Mouse (Mus musculus) hindbrain, embryonic 13.5 days (tissue): Measurements from ENCODE around the gene Pla2g12a. TPM values are rescaled to one million over a fixed set of nuclear protein-coding genes. Genes with fewer than 3 reads are reported as not detected.
A peak's percentile ranks its signal among the peaks of the same experiment; 100 is the strongest.

Experiments
- ATAC-seq: fragments of 200-750 bp; cut with Nextera tagmentation; 2 replicates; pipeline ENCODE4 v1.8.0; 2017; ENCODE audit warnings: moderate TSS enrichment; ENCODE audit not compliant: low FRiP score
- H3K27ac ChIP-seq: fragments of 300-500 bp; sonication (generic); 2 replicates; pipeline ENCODE4 v1.5.1; 2015; ENCODE audit warnings: inconsistent platforms, mild to moderate bottlenecking, moderate library complexity
- H3K27me3 ChIP-seq: fragments of 300-500 bp; sonication (generic); 2 replicates; pipeline ENCODE4 v1.6.1; 2015; ENCODE audit warnings: mild to moderate bottlenecking, inconsistent platforms
- H3K36me3 ChIP-seq: fragments of 300-500 bp; sonication (generic); 2 replicates; pipeline ENCODE4 v1.6.1; 2015; ENCODE audit warnings: mild to moderate bottlenecking, inconsistent platforms
- H3K4me1 ChIP-seq: fragments of 300-500 bp; sonication (generic); replicated peaks from 2 replicates; pipeline ENCODE4 v1.6.1; 2015; ENCODE audit warnings: inconsistent platforms
- H3K4me2 ChIP-seq: fragments of 300-500 bp; sonication (generic); 2 replicates; pipeline ENCODE4 v1.6.1; 2015; ENCODE audit warnings: inconsistent platforms, mild to moderate bottlenecking, moderate library complexity
- H3K4me3 ChIP-seq: fragments of 300-500 bp; sonication (generic); 2 replicates; pipeline ENCODE4 v1.5.1; 2015; ENCODE audit warnings: mild to moderate bottlenecking, inconsistent platforms
- H3K9ac ChIP-seq: fragments of 300-500 bp; sonication (generic); 2 replicates; pipeline ENCODE4 v1.6.1; 2015; ENCODE audit warnings: mild to moderate bottlenecking, inconsistent platforms
- H3K9me3 ChIP-seq: fragments of 300-500 bp; sonication (generic); 2 replicates; pipeline ENCODE4 v1.6.1; 2016; ENCODE audit warnings: inconsistent platforms
- WGBS: fragments of 180-500 bp; shearing (Covaris S2); methylation state at CpG from one replicate; pipeline ENCODE4 v1.1.7; 2015; 5-methylcytosine and 5-hydroxymethylcytosine counted together
- polyA plus RNA-seq: library from polyadenylated mRNA; unstranded; fragments of >200 nt; fragmentation: Nextera tagmentation; extraction: Ambion mirVana; gene quantifications from 2 replicates; pipeline ENCODE4 v1.2.1, GENCODE M21; 2015

Pla2g12a gene
- 28.3 and 30.0 TPM in 2 replicates for polyA plus RNA-seq

- peak within 1 kb of the TSS; percentile 64 for H3K4me3 ChIP-seq
- no peaks in the 10 kb centered on the region for H3K36me3 ChIP-seq
- peak; percentile 93 for ATAC-seq
- H3K9ac ChIP-seq = peak within 1 kb of the TSS; percentile 77
- peaks cover 12% of the 10 kb centered on the region for H3K4me1 ChIP-seq
- H3K27me3 ChIP-seq = 0 out of 2 replicates have a peak, but pooled peaks cover 4% of the 10 kb centered on the region
- H3K4me2 ChIP-seq = peak within 1 kb of the TSS; percentile 88
- under 1% methylated on average over 64 of the region's 66 CpGs for WGBS
- H3K27ac ChIP-seq = peak within 1 kb of the TSS; percentile 85
- no peaks in the 10 kb centered on the region for H3K9me3 ChIP-seq
Observed at GRCm38 (mm10) chr3:129878405-129879021, at the start of gene Pla2g12a. Pla2g12a (plus strand) TSS chr3:129878606.

GRCm38 (mm10) chr3:129830626-129831025 lies 47.8 kb upstream of the Pla2g12a start:
- peak overlapping the region; percentile 93 for H3K4me3 ChIP-seq
- H3K9me3 ChIP-seq = no peaks in the 10 kb centered on the region
- peak overlapping the region; percentile 83 for H3K9ac ChIP-seq
- WGBS = 0% methylated on average over 29 of the region's 45 CpGs
- ATAC-seq = no peak
- H3K4me2 ChIP-seq = peak overlapping the region; percentile 70
- H3K4me1 ChIP-seq = peaks cover 17% of the 10 kb centered on the region
- 0 out of 2 replicates have a peak, but pooled peaks cover 2% of the 10 kb centered on the region for H3K27me3 ChIP-seq
- peak overlapping the region; percentile 93 for H3K27ac ChIP-seq
- peaks cover 18% of the 10 kb centered on the region for H3K36me3 ChIP-seq

DNA sequence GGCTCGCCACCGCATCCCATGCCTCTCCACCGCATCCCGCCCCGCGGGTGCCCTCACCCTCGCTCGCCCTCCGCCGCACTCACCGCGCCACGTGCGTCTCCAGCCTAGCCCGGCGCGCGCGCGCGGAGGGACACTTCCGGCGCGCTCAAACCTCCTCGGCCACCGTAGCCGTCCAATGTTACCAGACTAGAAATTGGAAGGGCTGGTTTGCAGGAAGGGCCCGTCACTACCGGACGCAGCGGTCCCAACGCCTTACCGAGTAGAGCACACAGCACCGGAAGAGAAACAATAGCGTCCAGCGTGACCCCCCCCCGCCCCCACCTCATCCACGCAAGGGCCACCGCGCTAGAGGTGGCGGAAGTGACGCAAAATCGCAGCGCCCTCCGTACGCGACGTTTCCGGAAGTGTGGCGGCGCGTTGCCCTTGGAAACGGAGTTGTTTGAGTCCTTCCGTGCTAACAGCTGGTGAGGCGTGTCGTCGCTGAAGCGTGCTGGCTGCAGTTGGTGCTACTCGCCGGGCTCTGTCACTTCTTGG lies 47.3 kb upstream of the Pla2g12a start, which contains the start of gene Gar1:
TSS of gene Gar1 (minus strand) at position 362 of the 534 bp plus-strand sequence.
- peak; percentile 97 for ATAC-seq
- Histone ChIP-seq H3K4me3 (peak within 1 kb of the TSS; percentile 93), H3K4me2 (peak within 1 kb of the TSS; percentile 70), H3K9ac (peak within 1 kb of the TSS; percentile 83), H3K36me3 (peaks cover 13% of the 10 kb centered on the region), H3K9me3 (no peaks in the 10 kb centered on the region), H3K4me1 (peaks cover 19% of the 10 kb centered on the region), H3K27ac (peak within 1 kb of the TSS; percentile 93), H3K27me3 (0 out of 2 replicates have a peak, but pooled peaks cover 2% of the 10 kb centered on the region)
- WGBS = under 1% methylated on average over 60 of the region's 60 CpGs

DNA sequence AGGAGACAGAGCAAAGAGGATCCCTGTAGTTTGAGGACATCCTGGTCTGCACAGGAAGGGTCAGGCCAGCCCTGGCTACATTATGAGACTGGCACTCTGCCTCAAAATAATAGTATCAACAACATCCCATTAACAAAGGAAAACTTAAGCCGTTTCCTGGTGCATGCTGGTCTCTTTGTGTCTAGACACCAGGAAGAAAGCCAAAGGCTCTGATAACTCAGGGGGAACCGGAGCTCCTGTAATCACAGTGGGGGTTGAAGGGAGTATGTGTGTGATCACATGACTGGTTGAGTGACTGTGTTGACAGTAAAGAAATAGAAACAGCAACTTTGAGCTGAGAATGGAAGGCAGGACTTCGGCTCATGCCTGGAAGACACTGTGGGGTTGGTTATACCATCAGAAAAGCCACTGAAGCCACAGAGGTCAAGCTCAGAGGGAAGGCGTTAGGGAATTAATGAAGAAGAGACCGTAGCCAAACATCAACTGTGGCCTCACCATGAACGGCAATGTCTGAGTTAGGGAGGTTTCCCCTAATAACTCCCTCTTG lies 42.9 kb upstream of the Pla2g12a start, which contains the start of gene Cfi:
TSS of gene Cfi (plus strand) at position 497 of the 547 bp plus-strand sequence.
- 71% methylated on average over 6 of the region's 6 CpGs for WGBS
- peaks cover 6% of the 10 kb centered on the region; the same call in 1 of the 2 replicates for H3K4me1 ChIP-seq
- no peaks in the 10 kb centered on the region for H3K9me3 ChIP-seq
- no peak within 1 kb of the TSS for H3K4me3 ChIP-seq
- no peak for ATAC-seq
- H3K27me3 ChIP-seq = 0 out of 2 replicates have a peak, but pooled peaks cover 2% of the 10 kb centered on the region
- H3K27ac ChIP-seq = no peak within 1 kb of the TSS; the same call in 1 of the 2 replicates
- no peaks in the 10 kb centered on the region for H3K36me3 ChIP-seq
- H3K9ac ChIP-seq = peak within 1 kb of the TSS; percentile 19; the same call in 1 of the 2 replicates
- 0 out of 2 replicates have a peak within 1 kb of the TSS, but pooled peaks have one; percentile 26 for H3K4me2 ChIP-seq

GRCm38 (mm10) chr3:129836051-129836697 lies 42.2 kb upstream of the Pla2g12a start:
- H3K9ac ChIP-seq = peak overlapping the region; percentile 19; the same call in 1 of the 2 replicates
- ATAC-seq = no peak
- WGBS = 20% methylated on average over 11 of the region's 11 CpGs
- 0 out of 2 replicates have a peak overlapping the region, but pooled peaks have one; percentile 26 for H3K4me2 ChIP-seq
- 0 out of 2 replicates have a peak, but pooled peaks cover 2% of the 10 kb centered on the region for H3K27me3 ChIP-seq
- H3K36me3 ChIP-seq = no peaks in the 10 kb centered on the region
- H3K4me3 ChIP-seq = no peak overlapping the region
- no peak overlapping the region; the same call in 1 of the 2 replicates for H3K27ac ChIP-seq
- peaks cover 6% of the 10 kb centered on the region; the same call in 1 of the 2 replicates for H3K4me1 ChIP-seq
- no peaks in the 10 kb centered on the region for H3K9me3 ChIP-seq

DNA sequence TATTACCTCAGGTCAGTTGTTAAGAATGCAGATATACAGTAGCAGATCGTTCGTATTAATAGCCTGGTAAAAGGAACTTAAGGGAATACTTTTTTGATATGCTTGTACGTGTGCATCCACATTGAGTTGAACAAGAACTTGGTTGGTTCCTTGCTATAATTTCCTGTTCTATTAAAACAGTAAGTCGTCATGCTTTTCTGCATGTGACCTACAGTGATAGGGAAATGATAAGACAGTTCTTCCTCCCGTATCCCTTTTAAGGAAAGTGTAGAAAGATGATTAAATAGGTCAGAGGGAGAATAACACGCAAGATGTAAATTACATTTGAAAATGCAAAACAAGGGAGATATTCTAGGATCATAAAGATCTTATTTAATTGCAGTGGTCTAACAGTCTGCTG lies 41.4 kb upstream of the Pla2g12a start:
- H3K9ac ChIP-seq = no peak overlapping the region
- no peaks in the 10 kb centered on the region for H3K9me3 ChIP-seq
- H3K27ac ChIP-seq = no peak overlapping the region
- 91% methylated on average over 6 of the region's 6 CpGs for WGBS
- H3K4me1 ChIP-seq = 0 out of 2 replicates have a peak, but pooled peaks cover 4% of the 10 kb centered on the region
- H3K4me2 ChIP-seq = no peak overlapping the region
- 0 out of 2 replicates have a peak, but pooled peaks cover 2% of the 10 kb centered on the region for H3K27me3 ChIP-seq
- no peak overlapping the region for H3K4me3 ChIP-seq
- H3K36me3 ChIP-seq = no peaks in the 10 kb centered on the region
- no peak for ATAC-seq

- Histone ChIP-seq H3K9ac (no peak overlapping the region), H3K27ac (no peak overlapping the region), H3K36me3 (no peaks in the 10 kb centered on the region), H3K4me2 (no peak overlapping the region), H3K4me3 (no peak overlapping the region), H3K4me1 (0 out of 2 replicates have a peak, but pooled peaks cover 4% of the 10 kb centered on the region), H3K27me3 (0 out of 2 replicates have a peak, but pooled peaks cover 2% of the 10 kb centered on the region), H3K9me3 (no peaks in the 10 kb centered on the region)
- 47% methylated on average over 7 of the region's 7 CpGs for WGBS
- peak; percentile 28; the same call in 1 of the 2 replicates for ATAC-seq
Observed at GRCm38 (mm10) chr3:129838017-129838416, 40.4 kb upstream of the Pla2g12a start.

DNA sequence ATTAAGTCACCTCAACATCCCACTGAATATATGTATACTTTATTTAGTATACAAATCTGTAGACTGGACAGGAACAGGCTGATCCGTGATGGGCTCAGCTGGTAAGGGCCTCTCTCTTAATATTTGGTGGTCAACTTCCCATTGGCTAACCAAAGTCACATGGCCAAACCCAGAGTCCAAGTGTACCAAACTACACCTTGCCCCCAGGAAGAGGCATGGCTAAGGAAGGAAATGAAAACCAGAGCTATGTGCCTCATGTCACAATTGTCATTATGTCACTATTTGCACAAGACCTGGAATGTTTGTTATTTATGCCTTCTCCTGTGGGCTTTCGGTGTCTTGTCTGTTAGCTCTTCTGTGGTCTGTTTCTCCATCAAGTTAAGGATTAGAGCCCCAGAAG lies 32.5 kb upstream of the Pla2g12a start:
- Histone ChIP-seq H3K27ac (no peak overlapping the region), H3K9me3 (no peaks in the 10 kb centered on the region), H3K36me3 (no peaks in the 10 kb centered on the region), H3K4me3 (no peak overlapping the region), H3K4me2 (no peak overlapping the region), H3K4me1 (no peaks in the 10 kb centered on the region), H3K27me3 (no peaks in the 10 kb centered on the region), H3K9ac (no peak overlapping the region)
- no peak for ATAC-seq
- WGBS = 98% methylated on average over 2 of the region's 2 CpGs

GRCm38 (mm10) chr3:129846846-129847245 lies 31.6 kb upstream of the Pla2g12a start:
- H3K9ac ChIP-seq = no peak overlapping the region
- no peaks in the 10 kb centered on the region for H3K9me3 ChIP-seq
- no peak for ATAC-seq
- no peak overlapping the region for H3K4me3 ChIP-seq
- no peaks in the 10 kb centered on the region for H3K27me3 ChIP-seq
- WGBS = 89% methylated on average over 7 of the region's 7 CpGs
- H3K4me1 ChIP-seq = no peaks in the 10 kb centered on the region
- no peak overlapping the region for H3K4me2 ChIP-seq
- H3K36me3 ChIP-seq = no peaks in the 10 kb centered on the region
- H3K27ac ChIP-seq = no peak overlapping the region

DNA sequence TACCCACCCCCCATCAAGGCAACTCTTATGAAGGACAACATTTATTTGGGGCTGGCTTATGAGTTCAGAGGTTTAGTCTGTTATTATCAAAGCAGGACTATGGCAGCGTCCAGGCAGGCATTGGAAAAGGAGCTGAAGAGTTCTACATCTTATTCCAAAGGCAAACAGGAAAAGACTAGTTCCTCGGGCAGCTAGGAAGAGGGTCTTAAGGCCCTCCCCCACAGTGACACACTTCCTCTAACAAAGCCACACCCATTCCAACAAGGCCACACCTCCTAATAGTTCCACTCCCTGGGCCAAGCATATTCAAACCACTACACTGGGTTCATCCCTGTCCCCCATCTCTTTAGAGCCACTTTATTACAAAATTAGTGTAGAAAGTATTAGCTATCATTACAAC lies 15.8 kb upstream of the Pla2g12a start:
- Histone ChIP-seq H3K27ac (no peak overlapping the region), H3K4me3 (no peak overlapping the region), H3K9ac (no peak overlapping the region), H3K27me3 (no peaks in the 10 kb centered on the region), H3K4me1 (no peaks in the 10 kb centered on the region), H3K4me2 (no peak overlapping the region), H3K36me3 (no peaks in the 10 kb centered on the region), H3K9me3 (no peaks in the 10 kb centered on the region)
- WGBS = 85% methylated on average over 2 of the region's 2 CpGs
- ATAC-seq = no peak

DNA sequence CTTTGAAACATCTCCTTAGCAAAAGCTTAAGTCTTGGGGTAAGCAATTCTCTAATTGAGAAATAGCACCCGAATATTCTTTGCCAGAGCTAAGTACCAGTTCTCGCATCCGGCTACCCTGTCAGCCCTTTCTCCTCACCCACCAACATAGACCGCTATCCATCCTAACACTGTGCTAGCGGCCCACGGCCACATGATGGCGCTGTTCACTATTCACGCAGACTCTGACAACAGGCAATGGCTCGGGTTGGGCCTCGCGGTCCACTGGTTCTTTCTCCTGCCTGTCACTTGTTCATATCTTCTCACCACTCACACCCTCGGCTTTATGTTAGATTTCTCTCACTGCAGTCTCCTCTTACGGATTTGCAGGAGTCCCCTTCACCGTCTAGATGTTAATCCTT lies 14.7 kb upstream of the Pla2g12a start:
- Histone ChIP-seq H3K4me3 (no peak overlapping the region), H3K27me3 (no peaks in the 10 kb centered on the region), H3K9me3 (no peaks in the 10 kb centered on the region), H3K4me2 (no peak overlapping the region), H3K4me1 (no peaks in the 10 kb centered on the region), H3K36me3 (no peaks in the 10 kb centered on the region), H3K9ac (no peak overlapping the region), H3K27ac (no peak overlapping the region)
- 57% methylated on average over 14 of the region's 14 CpGs for WGBS
- ATAC-seq = no peak

DNA sequence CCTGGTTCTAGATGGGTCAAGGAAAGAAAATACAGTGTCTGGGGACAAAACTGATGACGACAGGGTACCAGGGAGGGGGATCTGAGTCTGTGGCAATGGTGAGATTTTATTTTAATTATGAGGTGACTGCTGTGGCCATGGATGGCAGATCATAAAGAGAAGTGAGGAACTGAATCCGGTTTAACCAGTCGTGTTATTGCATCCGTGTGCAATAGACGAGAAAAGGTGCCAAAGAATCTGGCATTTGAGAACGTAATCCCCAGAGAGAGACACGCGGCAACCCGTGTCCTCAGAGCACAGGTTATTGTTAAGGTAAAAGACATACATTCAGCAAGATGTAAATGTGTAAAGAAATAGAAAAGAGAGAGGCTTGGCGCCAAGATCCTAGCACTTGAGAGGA lies 1.1 kb upstream of the Pla2g12a start:
- Histone ChIP-seq H3K27me3 (0 out of 2 replicates have a peak, but pooled peaks cover 4% of the 10 kb centered on the region), H3K9me3 (no peaks in the 10 kb centered on the region), H3K36me3 (no peaks in the 10 kb centered on the region), H3K27ac (no peak overlapping the region), H3K4me1 (peaks cover 12% of the 10 kb centered on the region), H3K4me2 (no peak overlapping the region), H3K4me3 (no peak overlapping the region), H3K9ac (no peak overlapping the region)
- 91% methylated on average over 10 of the region's 10 CpGs for WGBS
- ATAC-seq = no peak
